Mouse (Mus musculus) 416B (cell line): ENCODE data around the gene Tmem131.
"Not testable (repeated sequence)": the region's sequence is repeated elsewhere in the genome, so short reads cannot be mapped to it uniquely, and the experiment has no call there.

ENCODE experiments used
- DNase-seq: peaks from one replicate; pipeline ENCODE4 v3.0.0; 2011; ENCODE audit warnings: low read depth

Tmem131 gene

GRCm38 (mm10) chr1:36919728-36920127 is 23.7 kb downstream of the Tmem131 start:
- peak; percentile 86 for DNase-seq

- DNase-seq, result no peak
Observed at GRCm38 (mm10) chr1:36917423-36917822, 26.0 kb downstream of the Tmem131 start.

- no peak for DNase-seq
Observed at GRCm38 (mm10) chr1:36915200-36915580, 28.3 kb downstream of the Tmem131 start.

GRCm38 (mm10) chr1:36914455-36915199 is 28.8 kb downstream of the Tmem131 start:
- DNase-seq, result peak; percentile 68

DNA sequence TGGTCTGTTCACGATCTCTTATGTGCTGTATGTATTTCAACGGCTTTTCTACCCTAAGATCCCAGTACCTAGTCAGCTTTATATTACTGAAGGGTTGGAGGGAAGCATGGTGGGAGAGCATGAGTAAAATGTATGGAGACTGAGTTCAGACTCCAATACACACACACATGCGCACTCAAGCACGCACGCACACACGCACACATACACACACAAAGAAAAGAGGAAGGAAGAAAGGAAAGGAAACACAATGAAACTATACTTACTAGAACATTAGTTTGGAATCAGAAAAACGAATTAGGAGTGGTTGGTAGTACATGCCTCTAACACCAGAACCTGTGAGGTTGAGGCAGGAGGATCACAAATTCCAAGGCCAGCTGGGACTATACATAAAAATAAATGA is 29.7 kb downstream of the Tmem131 start:
- DNase-seq, result peak; percentile 39

DNA sequence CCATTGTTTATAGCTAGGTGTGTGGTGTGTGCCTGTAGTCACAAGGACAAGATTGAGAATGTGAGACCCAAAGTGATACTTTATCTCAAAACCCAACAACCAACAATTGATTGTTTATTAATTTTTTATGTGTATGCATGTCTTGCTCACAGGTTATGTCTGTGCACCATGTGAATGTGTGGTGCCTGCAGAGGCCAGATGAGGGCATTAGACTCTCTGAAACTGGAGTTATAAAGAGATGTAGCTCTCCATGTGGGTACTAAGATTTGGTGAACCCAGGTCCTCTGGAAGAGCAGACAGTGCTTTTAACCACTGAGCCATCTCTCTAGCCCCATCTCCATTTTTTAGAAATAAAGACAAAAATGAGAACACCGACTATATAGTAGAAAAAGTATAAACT is 31.2 kb downstream of the Tmem131 start:
- DNase-seq, result no peak

DNA sequence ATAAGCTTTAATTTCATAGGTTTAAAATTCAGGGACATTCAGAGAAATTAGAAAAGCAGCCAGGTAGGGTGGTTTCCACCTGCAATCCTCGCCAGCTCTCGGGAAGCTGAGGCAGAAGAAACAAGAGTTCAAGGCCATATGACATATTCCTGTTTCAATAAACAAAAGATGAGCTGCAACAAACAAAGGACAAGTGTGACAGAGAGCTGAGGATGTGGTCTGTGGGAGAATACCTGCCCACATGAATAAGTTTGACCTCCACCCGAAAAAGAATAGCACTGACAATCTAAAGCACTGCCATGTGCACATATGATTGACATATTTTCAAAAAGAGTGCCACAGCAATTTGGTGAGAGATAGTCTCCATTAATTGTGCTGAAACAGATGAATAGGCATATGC is 31.9 kb downstream of the Tmem131 start:
- DNase-seq, result no peak

DNA sequence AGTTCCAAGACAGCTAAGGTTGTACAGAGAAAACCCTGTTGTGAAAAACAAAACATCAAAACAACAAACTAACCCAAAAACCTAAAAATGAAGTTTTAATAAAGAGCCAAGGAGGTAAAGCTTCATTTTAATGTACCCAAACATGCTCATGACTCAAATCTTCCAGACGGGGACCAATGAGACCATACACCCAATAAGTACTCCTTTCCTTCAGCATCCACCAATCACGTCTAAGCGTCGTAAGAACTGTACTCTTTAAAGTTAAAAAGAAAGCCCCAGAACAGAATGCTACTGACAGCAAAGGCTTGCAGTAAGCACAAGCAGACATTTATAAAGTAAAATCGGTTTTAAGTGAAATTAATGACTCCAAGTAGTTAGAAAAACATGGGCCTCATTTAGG is 33.1 kb downstream of the Tmem131 start:
- no peak for DNase-seq

DNA sequence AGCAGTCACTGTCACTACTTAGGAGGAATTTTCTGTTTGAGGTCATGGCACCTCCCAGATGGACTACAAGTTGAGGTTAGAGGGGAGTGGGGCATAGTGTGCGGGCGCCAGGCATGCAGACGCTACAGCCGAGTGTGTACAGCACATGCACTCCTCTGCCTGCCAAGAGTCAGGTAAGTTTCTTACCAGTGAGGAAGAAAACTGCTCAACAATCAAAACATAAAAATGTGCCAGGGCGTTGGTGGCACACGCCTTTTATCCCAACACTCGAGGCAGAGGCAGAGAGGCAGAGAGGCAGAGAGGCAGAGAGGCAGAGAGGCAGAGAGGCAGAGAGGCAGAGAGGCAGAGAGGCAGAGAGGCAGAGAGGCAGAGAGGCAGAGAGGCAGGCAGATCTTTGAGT is 33.5 kb downstream of the Tmem131 start:
- not testable (repeated sequence) for DNase-seq

DNA sequence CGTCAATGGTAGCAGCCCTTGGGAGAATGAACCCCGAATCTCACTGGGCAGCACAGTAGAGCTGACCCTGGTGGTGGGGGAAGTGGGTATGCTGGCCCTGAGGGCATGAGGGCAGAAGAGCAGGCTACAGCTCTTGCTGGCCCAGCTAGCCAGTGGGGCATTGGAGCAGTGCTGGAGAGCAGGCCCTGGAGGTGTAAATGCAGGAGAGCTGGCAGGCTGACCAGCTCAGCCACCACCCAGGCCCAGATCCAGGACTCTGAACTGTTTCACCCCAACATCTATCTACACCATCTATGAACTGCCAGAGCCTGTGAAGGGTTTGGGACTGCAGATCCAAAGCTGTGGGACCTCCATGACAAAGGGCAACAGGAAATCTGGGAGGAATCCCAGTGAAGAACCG is 38.2 kb downstream of the Tmem131 start:
- DNase-seq, result no peak

GRCm38 (mm10) chr1:36904489-36904888 is 39.0 kb downstream of the Tmem131 start:
- peak; percentile 57 for DNase-seq

- peak; percentile 40 for DNase-seq
Observed at GRCm38 (mm10) chr1:36904084-36904451, 39.4 kb downstream of the Tmem131 start.

- DNase-seq, result no peak
Observed at GRCm38 (mm10) chr1:36903376-36904083, 39.9 kb downstream of the Tmem131 start.

GRCm38 (mm10) chr1:36902533-36903315 is 40.7 kb downstream of the Tmem131 start:
- no peak for DNase-seq

DNA sequence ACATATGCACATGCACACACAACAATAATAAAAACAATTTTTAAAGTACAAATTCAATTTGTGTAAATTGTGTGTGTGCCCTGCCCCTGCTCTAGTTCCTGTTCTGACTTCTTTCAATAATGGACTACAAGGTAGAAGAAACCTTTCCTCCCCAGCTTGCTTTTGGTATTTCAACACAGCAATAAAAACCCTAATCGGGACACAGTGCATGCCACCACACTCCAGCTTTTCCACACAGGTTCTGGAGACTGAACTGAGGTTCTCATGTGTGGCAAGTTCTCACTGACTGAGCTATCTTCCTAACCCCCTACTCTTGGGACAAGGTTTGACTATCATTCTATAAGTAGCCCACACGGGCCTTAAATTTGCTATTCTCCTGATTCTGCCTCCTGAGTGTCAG is 43.8 kb downstream of the Tmem131 start:
- DNase-seq, result no peak

- no peak for DNase-seq
Observed at GRCm38 (mm10) chr1:36896423-36896822, 47.0 kb downstream of the Tmem131 start.

DNA sequence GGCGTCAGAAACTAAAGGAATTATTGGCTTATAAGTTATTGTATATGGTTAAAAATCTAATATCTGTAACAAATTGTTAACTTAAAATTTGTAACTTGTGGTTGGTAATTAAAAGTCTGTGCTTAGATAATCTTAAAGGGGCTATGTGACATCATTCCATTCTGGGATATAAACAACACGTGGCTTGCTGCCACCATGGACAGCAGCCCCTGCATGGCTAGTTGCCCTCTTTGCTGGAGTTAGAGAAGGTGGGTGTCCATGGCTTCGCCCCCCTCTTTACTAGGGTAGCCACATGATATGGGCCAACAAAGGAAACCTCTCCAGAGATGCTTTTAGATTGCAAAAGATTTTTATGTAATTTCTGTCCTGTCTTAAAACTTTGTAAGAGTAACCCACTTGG is 48.0 kb downstream of the Tmem131 start:
- DNase-seq, result no peak

DNA sequence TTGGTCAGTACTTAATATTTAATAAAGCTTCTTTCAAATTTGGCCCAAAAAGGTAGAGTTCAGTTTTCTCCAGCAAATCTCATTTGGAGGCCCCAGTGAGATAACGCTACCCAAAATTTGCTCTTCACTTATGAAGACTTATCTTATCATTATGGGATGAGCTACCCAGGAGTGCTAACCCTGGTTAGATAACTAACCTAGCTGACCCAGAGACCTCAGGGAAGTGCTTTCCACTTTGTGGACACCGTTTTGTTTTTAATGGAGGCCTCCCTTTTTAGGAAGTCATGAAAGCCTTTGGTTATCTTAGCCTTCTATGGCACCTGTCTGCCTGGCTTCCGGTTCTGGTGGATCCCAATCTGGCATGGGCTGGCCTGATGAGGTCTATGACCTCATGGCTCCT is 49.3 kb downstream of the Tmem131 start:
- DNase-seq, result no peak

- DNase-seq, result not testable (repeated sequence)
Observed at GRCm38 (mm10) chr1:36893720-36894119, 49.7 kb downstream of the Tmem131 start.

DNA sequence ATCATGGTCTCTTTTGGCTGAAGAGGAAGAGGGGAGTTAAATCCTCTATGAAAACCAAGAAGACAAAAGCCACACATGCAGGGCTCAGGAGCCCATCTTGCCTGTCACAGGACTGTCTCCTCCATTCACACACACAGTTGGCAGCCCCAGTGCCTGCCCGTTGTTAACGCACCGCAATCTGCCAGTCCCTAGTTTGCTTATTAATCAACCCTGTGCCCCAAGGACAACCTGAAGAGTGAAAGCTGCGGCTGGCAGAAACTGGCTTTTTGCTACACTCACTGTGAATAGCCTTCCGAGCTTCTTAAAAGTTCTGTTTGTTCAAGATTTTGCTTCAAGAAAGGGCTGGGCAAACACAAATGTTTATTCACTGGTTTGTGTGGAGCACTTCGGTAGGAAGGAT is 50.3 kb downstream of the Tmem131 start:
- DNase-seq, result no peak

DNA sequence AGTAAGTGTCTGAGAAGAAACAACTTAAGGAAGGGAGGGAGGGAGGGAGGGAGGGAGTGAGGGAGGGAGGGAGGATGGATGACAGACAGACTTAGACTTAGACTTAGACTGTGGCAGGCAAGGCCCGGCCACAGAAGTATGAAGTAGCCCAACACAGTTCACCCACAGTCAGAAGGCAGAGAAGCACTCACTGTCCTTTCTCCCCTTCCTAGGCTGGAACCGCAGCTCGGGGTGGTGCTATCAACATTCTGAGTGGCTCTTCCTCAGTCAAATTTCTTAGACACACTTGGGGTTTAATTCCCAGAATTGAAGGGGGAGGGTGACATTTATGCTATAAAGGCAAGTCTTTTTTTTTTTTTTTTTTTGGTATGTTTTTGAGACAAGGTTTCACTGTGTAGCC is 51.0 kb downstream of the Tmem131 start:
- no peak for DNase-seq

GRCm38 (mm10) chr1:36889016-36889415 is 54.5 kb downstream of the Tmem131 start:
- no peak for DNase-seq

GRCm38 (mm10) chr1:36887172-36887571 is 56.3 kb downstream of the Tmem131 start:
- DNase-seq, result no peak
